Mouse (Mus musculus) bone marrow, adult 2 months (tissue): ENCODE data around the gene Prss28.

Experiments used
- CTCF ChIP-seq: fragments of 200-500 bp; IDR thresholded peaks from 2 replicates; pipeline ENCODE4 v1.5.1; 2011; ENCODE audit warnings: low read length, control low read depth; ENCODE audit not compliant: control insufficient read depth, insufficient read depth
- POLR2A ChIP-seq: fragments of 200-500 bp; IDR thresholded peaks from 2 replicates; pipeline ENCODE4 v1.6.1; 2011; ENCODE audit warnings: low read depth, mild to moderate bottlenecking, control low read depth, low read length, borderline replicate concordance; ENCODE audit not compliant: control insufficient read depth

GRCm38 (mm10) chr17:25272326-25272725, 36.1 kb upstream of the Prss28 start:
- TF ChIP-seq POLR2A (no peak), CTCF (no peak)
